Mouse (Mus musculus): ENCODE results near the gene Rnaseh2a. TPM values are rescaled to one million over a fixed set of nuclear protein-coding genes. Genes with fewer than 3 reads are reported as not detected.

Gene Rnaseh2a
- total RNA-seq, 2 experiments from 2014 or later, result 119 to 198 TPM

- ATAC-seq (replicated peaks; ENCODE audit: low FRiP score, low TSS enrichment, poor library complexity, severe bottlenecking), result peak; percentile 72
These were observed 32.5 kb downstream of the Rnaseh2a start, which contains the start of gene Mast1 for GRCm38 (mm10) chr8:84936962-84937546. Mast1 (minus strand) TSS chr8:84937359.

- ATAC-seq (replicated peaks; ENCODE audit: low FRiP score, low TSS enrichment, poor library complexity, severe bottlenecking), result peak; percentile 40
These were observed 33.3 kb downstream of the Rnaseh2a start for GRCm38 (mm10) chr8:84936041-84936961.

GRCm38 (mm10) chr8:84935489-84935888 is 34.1 kb downstream of the Rnaseh2a start:
- 0 out of 2 replicates have a peak, but pooled peaks have one; percentile 7 for ATAC-seq (replicated peaks; ENCODE audit: low FRiP score, low TSS enrichment, poor library complexity, severe bottlenecking)

- ATAC-seq (replicated peaks; ENCODE audit: low FRiP score, low TSS enrichment, poor library complexity, severe bottlenecking), result no peak
These were observed 34.7 kb downstream of the Rnaseh2a start for GRCm38 (mm10) chr8:84934860-84935259.

- ATAC-seq (replicated peaks; ENCODE audit: low FRiP score, low TSS enrichment, poor library complexity, severe bottlenecking), result no peak
These were observed 35.6 kb downstream of the Rnaseh2a start for GRCm38 (mm10) chr8:84933767-84934559.

- no peak for ATAC-seq (replicated peaks; ENCODE audit: low FRiP score, low TSS enrichment, poor library complexity, severe bottlenecking)
These were observed 39.0 kb downstream of the Rnaseh2a start for GRCm38 (mm10) chr8:84930582-84930981.

GRCm38 (mm10) chr8:84928456-84929306 is 40.9 kb downstream of the Rnaseh2a start:
- peak; percentile 70 for ATAC-seq (replicated peaks; ENCODE audit: low FRiP score, low TSS enrichment, poor library complexity, severe bottlenecking)

- ATAC-seq (replicated peaks; ENCODE audit: low FRiP score, low TSS enrichment, poor library complexity, severe bottlenecking), result no peak
These were observed 42.1 kb downstream of the Rnaseh2a start for GRCm38 (mm10) chr8:84927513-84927912.

GRCm38 (mm10) chr8:84925557-84925956 is 44.0 kb downstream of the Rnaseh2a start:
- no peak for ATAC-seq (replicated peaks; ENCODE audit: low FRiP score, low TSS enrichment, poor library complexity, severe bottlenecking)

GRCm38 (mm10) chr8:84921596-84921995 is 48.0 kb downstream of the Rnaseh2a start:
- no peak for ATAC-seq (replicated peaks; ENCODE audit: low FRiP score, low TSS enrichment, poor library complexity, severe bottlenecking)

GRCm38 (mm10) chr8:84918646-84919045 is 50.9 kb downstream of the Rnaseh2a start:
- ATAC-seq (replicated peaks; ENCODE audit: low FRiP score, low TSS enrichment, poor library complexity, severe bottlenecking), result no peak

GRCm38 (mm10) chr8:84917781-84918180 is 51.8 kb downstream of the Rnaseh2a start:
- ATAC-seq (replicated peaks; ENCODE audit: low FRiP score, low TSS enrichment, poor library complexity, severe bottlenecking), result no peak

GRCm38 (mm10) chr8:84915269-84915668 is 54.3 kb downstream of the Rnaseh2a start:
- ATAC-seq (replicated peaks; ENCODE audit: low FRiP score, low TSS enrichment, poor library complexity, severe bottlenecking), result no peak

- ATAC-seq (replicated peaks; ENCODE audit: low FRiP score, low TSS enrichment, poor library complexity, severe bottlenecking), result peak; percentile 31; the same call in 1 of the 2 replicates
These were observed 55.6 kb downstream of the Rnaseh2a start for GRCm38 (mm10) chr8:84913960-84914359.

GRCm38 (mm10) chr8:84913502-84913900 is 56.1 kb downstream of the Rnaseh2a start:
- no peak for ATAC-seq (replicated peaks; ENCODE audit: low FRiP score, low TSS enrichment, poor library complexity, severe bottlenecking)

GRCm38 (mm10) chr8:84912895-84913501 is 56.6 kb downstream of the Rnaseh2a start:
- ATAC-seq (replicated peaks; ENCODE audit: low FRiP score, low TSS enrichment, poor library complexity, severe bottlenecking), result peak; percentile 48

GRCm38 (mm10) chr8:84912391-84912790 is 57.2 kb downstream of the Rnaseh2a start:
- ATAC-seq (replicated peaks; ENCODE audit: low FRiP score, low TSS enrichment, poor library complexity, severe bottlenecking), result no peak

- no peak for ATAC-seq (replicated peaks; ENCODE audit: low FRiP score, low TSS enrichment, poor library complexity, severe bottlenecking)
These were observed 57.7 kb downstream of the Rnaseh2a start for GRCm38 (mm10) chr8:84911854-84912253.

All from megakaryocyte-erythroid progenitor cell, adult 5-6 weeks (primary cell).